Mouse (Mus musculus) hindbrain, embryonic 13.5 days (tissue): ENCODE measurements around the gene Dnajb14. TPM values are rescaled to one million over a fixed set of nuclear protein-coding genes. Genes with fewer than 3 reads are reported as not detected.

ENCODE experiments used
- ATAC-seq: fragments of 200-750 bp; cut with Nextera tagmentation; 2 replicates; pipeline ENCODE4 v1.8.0; 2017; ENCODE audit warnings: moderate TSS enrichment; ENCODE audit not compliant: low FRiP score
- H3K27ac ChIP-seq: fragments of 300-500 bp; sonication (generic); 2 replicates; pipeline ENCODE4 v1.5.1; 2015; ENCODE audit warnings: inconsistent platforms, mild to moderate bottlenecking, moderate library complexity
- H3K27me3 ChIP-seq: fragments of 300-500 bp; sonication (generic); 2 replicates; pipeline ENCODE4 v1.6.1; 2015; ENCODE audit warnings: mild to moderate bottlenecking, inconsistent platforms
- H3K36me3 ChIP-seq: fragments of 300-500 bp; sonication (generic); 2 replicates; pipeline ENCODE4 v1.6.1; 2015; ENCODE audit warnings: mild to moderate bottlenecking, inconsistent platforms
- H3K4me1 ChIP-seq: fragments of 300-500 bp; sonication (generic); replicated peaks from 2 replicates; pipeline ENCODE4 v1.6.1; 2015; ENCODE audit warnings: inconsistent platforms
- H3K4me2 ChIP-seq: fragments of 300-500 bp; sonication (generic); 2 replicates; pipeline ENCODE4 v1.6.1; 2015; ENCODE audit warnings: inconsistent platforms, mild to moderate bottlenecking, moderate library complexity
- H3K4me3 ChIP-seq: fragments of 300-500 bp; sonication (generic); 2 replicates; pipeline ENCODE4 v1.5.1; 2015; ENCODE audit warnings: mild to moderate bottlenecking, inconsistent platforms
- H3K9ac ChIP-seq: fragments of 300-500 bp; sonication (generic); 2 replicates; pipeline ENCODE4 v1.6.1; 2015; ENCODE audit warnings: mild to moderate bottlenecking, inconsistent platforms
- H3K9me3 ChIP-seq: fragments of 300-500 bp; sonication (generic); 2 replicates; pipeline ENCODE4 v1.6.1; 2016; ENCODE audit warnings: inconsistent platforms
- WGBS: fragments of 180-500 bp; shearing (Covaris S2); methylation state at CpG from one replicate; pipeline ENCODE4 v1.1.7; 2015; 5-methylcytosine and 5-hydroxymethylcytosine counted together
- polyA plus RNA-seq: library from polyadenylated mRNA; unstranded; fragments of >200 nt; fragmentation: Nextera tagmentation; extraction: Ambion mirVana; gene quantifications from 2 replicates; pipeline ENCODE4 v1.2.1, GENCODE M21; 2015

Dnajb14 gene
- polyA plus RNA-seq = 11.7 and 11.9 TPM in 2 replicates

- H3K4me1 ChIP-seq = peaks cover 30% of the 10 kb centered on the region
- H3K9me3 ChIP-seq = no peaks in the 10 kb centered on the region
- H3K27me3 ChIP-seq = no peaks in the 10 kb centered on the region
- H3K4me2 ChIP-seq = peak within 1 kb of the TSS; percentile 79
- H3K27ac ChIP-seq = peak within 1 kb of the TSS; percentile 99
- under 1% methylated on average over 64 of the region's 94 CpGs for WGBS
- peak; percentile 1; the same call in 1 of the 2 replicates for ATAC-seq
- H3K9ac ChIP-seq = peak within 1 kb of the TSS; percentile 98
- H3K36me3 ChIP-seq = no peaks in the 10 kb centered on the region
- peak within 1 kb of the TSS; percentile 92 for H3K4me3 ChIP-seq
Measured at GRCm38 (mm10) chr3:137867437-137868093, at the start of gene Dnajb14. TSS of gene Dnajb14 (plus strand) at chr3:137867675.

GRCm38 (mm10) chr3:137818713-137819112 is 48.8 kb upstream of the Dnajb14 start:
- H3K36me3 ChIP-seq = no peaks in the 10 kb centered on the region

GRCm38 (mm10) chr3:137820688-137821467 is 46.6 kb upstream of the Dnajb14 start:
- no peaks in the 10 kb centered on the region for H3K36me3 ChIP-seq
- no peaks in the 10 kb centered on the region for H3K9me3 ChIP-seq
- H3K9ac ChIP-seq = no peak overlapping the region
- H3K27me3 ChIP-seq = no peaks in the 10 kb centered on the region
- 89% methylated on average over 6 of the region's 6 CpGs for whole genome bisulfite sequencing
- H3K4me1 ChIP-seq = no peaks in the 10 kb centered on the region
- ATAC-seq = no peak
- H3K27ac ChIP-seq = no peak overlapping the region
- no peak overlapping the region for H3K4me2 ChIP-seq
- H3K4me3 ChIP-seq = no peak overlapping the region

More at GRCm38 (mm10) chr3:137818713-137819112, 48.8 kb upstream of the Dnajb14 start:
- Histone ChIP-seq H3K4me3 (no peak overlapping the region), H3K4me2 (no peak overlapping the region), H3K27ac (no peak overlapping the region), H3K9ac (no peak overlapping the region), H3K27me3 (no peaks in the 10 kb centered on the region), H3K4me1 (no peaks in the 10 kb centered on the region), H3K9me3 (no peaks in the 10 kb centered on the region)
- no peak for ATAC-seq
- 17% methylated on average over 4 of the region's 4 CpGs for WGBS

- no peak overlapping the region for H3K27ac ChIP-seq
- ATAC-seq = no peak
- H3K4me1 ChIP-seq = 0 out of 2 replicates have a peak, but pooled peaks cover 4% of the 10 kb centered on the region
- H3K36me3 ChIP-seq = no peaks in the 10 kb centered on the region
- H3K9me3 ChIP-seq = no peaks in the 10 kb centered on the region
- no peak overlapping the region for H3K9ac ChIP-seq
- no peak overlapping the region for H3K4me3 ChIP-seq
- H3K27me3 ChIP-seq = no peaks in the 10 kb centered on the region
- H3K4me2 ChIP-seq = no peak overlapping the region
- WGBS = 92% methylated on average over 3 of the region's 3 CpGs
Measured at GRCm38 (mm10) chr3:137823317-137823716, 44.2 kb upstream of the Dnajb14 start.

GRCm38 (mm10) chr3:137827678-137828077 is 39.8 kb upstream of the Dnajb14 start:
- 0 out of 2 replicates have a peak overlapping the region, but pooled peaks have one; percentile 12 for H3K27ac ChIP-seq

GRCm38 (mm10) chr3:137831156-137831555 is 36.3 kb upstream of the Dnajb14 start:
- Histone ChIP-seq H3K27me3 (no peaks in the 10 kb centered on the region), H3K4me3 (no peak overlapping the region), H3K4me2 (no peak overlapping the region), H3K4me1 (0 out of 2 replicates have a peak, but pooled peaks cover 4% of the 10 kb centered on the region), H3K36me3 (no peaks in the 10 kb centered on the region), H3K9ac (no peak overlapping the region), H3K27ac (no peak overlapping the region), H3K9me3 (no peaks in the 10 kb centered on the region)
- WGBS = 90% methylated on average over 2 of the region's 2 CpGs
- no peak for ATAC-seq

More at GRCm38 (mm10) chr3:137827678-137828077, 39.8 kb upstream of the Dnajb14 start:
- Histone ChIP-seq H3K27me3 (no peaks in the 10 kb centered on the region), H3K9ac (no peak overlapping the region), H3K9me3 (no peaks in the 10 kb centered on the region), H3K4me3 (no peak overlapping the region), H3K36me3 (no peaks in the 10 kb centered on the region), H3K4me1 (0 out of 2 replicates have a peak, but pooled peaks cover 4% of the 10 kb centered on the region), H3K4me2 (no peak overlapping the region)
- no peak for ATAC-seq
- 40% methylated on average over 11 of the region's 11 CpGs for WGBS

- no peaks in the 10 kb centered on the region for H3K9me3 ChIP-seq
- H3K36me3 ChIP-seq = no peaks in the 10 kb centered on the region
- no peak overlapping the region for H3K9ac ChIP-seq
- no peaks in the 10 kb centered on the region for H3K4me1 ChIP-seq
- H3K4me3 ChIP-seq = no peak overlapping the region
- no peak for ATAC-seq
- no peaks in the 10 kb centered on the region for H3K27me3 ChIP-seq
- no peak overlapping the region for H3K4me2 ChIP-seq
- no peak overlapping the region for H3K27ac ChIP-seq
Measured at GRCm38 (mm10) chr3:137833128-137833527, 34.3 kb upstream of the Dnajb14 start.

GRCm38 (mm10) chr3:137833698-137834097 is 33.8 kb upstream of the Dnajb14 start:
- H3K9me3 ChIP-seq = no peaks in the 10 kb centered on the region
- no peaks in the 10 kb centered on the region for H3K27me3 ChIP-seq
- no peak for ATAC-seq
- H3K27ac ChIP-seq = no peak overlapping the region
- H3K36me3 ChIP-seq = no peaks in the 10 kb centered on the region
- no peak overlapping the region for H3K4me2 ChIP-seq
- no peaks in the 10 kb centered on the region for H3K4me1 ChIP-seq
- no peak overlapping the region for H3K9ac ChIP-seq
- WGBS = 85% methylated on average over 4 of the region's 4 CpGs
- no peak overlapping the region for H3K4me3 ChIP-seq

GRCm38 (mm10) chr3:137836543-137836942 is 30.9 kb upstream of the Dnajb14 start:
- Histone ChIP-seq H3K4me1 (no peaks in the 10 kb centered on the region), H3K9ac (no peak overlapping the region), H3K27me3 (no peaks in the 10 kb centered on the region), H3K36me3 (no peaks in the 10 kb centered on the region), H3K4me2 (no peak overlapping the region), H3K27ac (no peak overlapping the region), H3K4me3 (no peak overlapping the region), H3K9me3 (no peaks in the 10 kb centered on the region)
- WGBS = 81% methylated on average over 1 of the region's 1 CpGs
- no peak for ATAC-seq

- no peak overlapping the region for H3K27ac ChIP-seq
- no peaks in the 10 kb centered on the region for H3K36me3 ChIP-seq
- H3K27me3 ChIP-seq = no peaks in the 10 kb centered on the region
- no peak overlapping the region for H3K4me2 ChIP-seq
- H3K9me3 ChIP-seq = no peaks in the 10 kb centered on the region
- ATAC-seq = no peak
- H3K4me3 ChIP-seq = no peak overlapping the region
- H3K9ac ChIP-seq = no peak overlapping the region
- no peaks in the 10 kb centered on the region for H3K4me1 ChIP-seq
Measured at GRCm38 (mm10) chr3:137838160-137838559, 29.3 kb upstream of the Dnajb14 start.

- H3K9ac ChIP-seq = no peak overlapping the region
- no peaks in the 10 kb centered on the region for H3K9me3 ChIP-seq
- H3K27me3 ChIP-seq = no peaks in the 10 kb centered on the region
- no peak overlapping the region for H3K27ac ChIP-seq
- H3K4me3 ChIP-seq = no peak overlapping the region
- H3K4me2 ChIP-seq = no peak overlapping the region
- no peaks in the 10 kb centered on the region for H3K36me3 ChIP-seq
- no peak for ATAC-seq
- no peaks in the 10 kb centered on the region for H3K4me1 ChIP-seq
- WGBS = 88% methylated on average over 1 of the region's 1 CpGs
Measured at GRCm38 (mm10) chr3:137842944-137843343, 24.5 kb upstream of the Dnajb14 start.

- Histone ChIP-seq H3K4me1 (no peaks in the 10 kb centered on the region), H3K4me2 (no peak overlapping the region), H3K27me3 (no peaks in the 10 kb centered on the region), H3K9ac (no peak overlapping the region), H3K27ac (no peak overlapping the region), H3K9me3 (no peaks in the 10 kb centered on the region), H3K36me3 (no peaks in the 10 kb centered on the region), H3K4me3 (no peak overlapping the region)
- WGBS = 93% methylated on average over 3 of the region's 3 CpGs
- no peak for ATAC-seq
Measured at GRCm38 (mm10) chr3:137844263-137844662, 23.2 kb upstream of the Dnajb14 start.
